Mouse (Mus musculus): Measurements from ENCODE around the gene Aars2. TPM values are rescaled to one million over a fixed set of nuclear protein-coding genes. Genes with fewer than 3 reads are reported as not detected.
A peak's percentile ranks its signal among the peaks of the same experiment; 100 is the strongest.

The Aars2 gene
- total RNA-seq, 2 experiments from 2014 or later = 17.6 to 22.6 TPM

DNA sequence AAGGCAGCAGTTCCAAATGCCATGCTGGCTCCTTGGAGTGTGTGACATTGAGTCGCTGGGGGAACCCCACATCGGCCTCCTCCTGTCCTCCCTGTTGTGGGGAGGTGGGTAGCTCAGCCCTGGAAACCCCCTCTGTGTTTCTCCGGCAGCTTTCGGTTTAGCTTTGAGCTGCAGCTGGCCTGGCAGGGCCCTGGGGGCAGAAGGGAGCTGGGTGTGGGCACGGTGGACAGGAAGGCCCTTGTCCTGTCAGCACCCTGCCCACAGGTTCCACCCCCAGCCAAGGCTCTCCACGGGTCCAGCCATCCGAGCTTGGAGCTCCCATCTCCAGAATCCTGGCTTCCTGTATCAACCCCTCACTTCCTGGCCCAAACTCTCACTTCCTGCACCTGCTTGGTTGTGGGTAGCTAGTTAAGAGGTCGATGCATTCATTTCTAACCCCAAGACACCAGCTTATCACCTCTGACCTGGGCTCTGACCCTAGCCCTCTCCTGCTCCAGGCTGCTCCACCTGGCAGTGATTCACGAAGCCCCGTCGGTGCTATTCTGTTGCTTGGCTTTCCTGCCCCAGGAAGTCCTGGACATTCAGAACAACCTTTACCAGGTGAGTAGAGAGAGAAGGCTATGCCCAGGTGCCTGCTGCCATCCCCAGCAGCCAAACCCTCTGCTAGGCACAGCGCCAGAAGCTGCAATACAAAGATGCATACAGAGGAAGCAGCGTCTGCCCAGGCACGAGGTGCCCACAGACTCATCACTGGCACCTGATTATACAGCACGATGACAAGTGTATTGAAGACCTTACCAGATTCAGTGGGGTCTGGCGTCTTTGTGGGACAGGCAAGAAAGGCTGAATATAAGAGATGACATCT is 51.6 kb downstream of the Aars2 start:
- no peak for DNase-seq

DNA sequence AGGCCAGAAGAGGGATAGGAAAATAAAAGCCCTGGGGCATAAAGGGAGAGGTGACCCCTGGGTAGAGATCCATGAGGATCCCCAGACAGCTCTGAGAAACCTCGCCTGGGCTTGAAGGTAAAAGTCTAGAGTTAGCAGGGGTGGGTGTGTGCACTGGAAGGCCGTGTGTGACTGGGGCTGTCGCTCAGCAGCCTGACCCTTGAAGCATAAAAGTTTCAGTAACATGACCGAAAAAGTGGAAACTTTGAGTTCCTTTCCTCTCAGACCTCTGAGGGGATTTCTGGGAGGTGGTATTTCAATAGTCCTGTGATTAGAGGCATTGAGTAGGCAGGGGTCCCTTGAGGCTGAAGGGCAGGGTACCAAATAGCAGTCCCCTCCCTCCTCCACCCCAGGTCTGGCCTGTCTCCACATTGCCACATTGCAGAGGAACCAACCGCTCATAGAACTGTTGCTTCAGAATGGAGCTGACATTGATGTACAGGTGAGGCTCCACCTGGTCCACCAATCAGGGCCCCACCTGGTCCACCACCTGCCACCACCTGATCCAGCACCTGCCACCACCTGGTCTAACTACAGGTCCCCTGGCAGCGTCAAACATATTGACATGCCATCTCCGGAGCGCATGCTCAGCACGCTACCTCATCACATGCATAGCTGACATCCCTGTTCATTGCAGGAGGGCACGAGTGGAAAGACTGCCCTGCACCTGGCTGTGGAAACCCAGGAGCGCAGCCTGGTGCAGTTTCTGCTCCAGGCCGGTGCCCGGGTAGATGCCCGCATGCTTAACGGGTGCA is 53.3 kb downstream of the Aars2 start:
- no peak for DNase-seq

DNA sequence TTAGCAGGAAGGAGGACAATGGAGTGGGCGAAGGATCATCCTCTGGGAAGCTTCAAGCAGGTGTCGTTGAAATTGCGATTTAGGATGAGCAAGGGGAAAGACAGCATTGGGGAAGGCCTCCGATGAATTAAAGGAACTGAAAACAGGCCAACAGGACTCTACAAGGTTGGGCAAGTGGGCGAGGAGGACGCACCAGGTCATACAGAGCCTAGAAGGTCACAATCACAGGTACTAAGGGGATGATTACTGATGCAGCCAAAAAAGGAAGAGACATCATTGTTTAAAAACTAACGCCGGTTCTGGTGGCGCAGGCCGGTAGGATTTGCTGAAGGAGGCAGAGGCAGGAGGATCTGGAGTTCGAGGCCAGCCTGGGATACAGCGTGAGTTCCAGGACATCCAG is 56.6 kb downstream of the Aars2 start:
- no peak for DNase-seq

DNA sequence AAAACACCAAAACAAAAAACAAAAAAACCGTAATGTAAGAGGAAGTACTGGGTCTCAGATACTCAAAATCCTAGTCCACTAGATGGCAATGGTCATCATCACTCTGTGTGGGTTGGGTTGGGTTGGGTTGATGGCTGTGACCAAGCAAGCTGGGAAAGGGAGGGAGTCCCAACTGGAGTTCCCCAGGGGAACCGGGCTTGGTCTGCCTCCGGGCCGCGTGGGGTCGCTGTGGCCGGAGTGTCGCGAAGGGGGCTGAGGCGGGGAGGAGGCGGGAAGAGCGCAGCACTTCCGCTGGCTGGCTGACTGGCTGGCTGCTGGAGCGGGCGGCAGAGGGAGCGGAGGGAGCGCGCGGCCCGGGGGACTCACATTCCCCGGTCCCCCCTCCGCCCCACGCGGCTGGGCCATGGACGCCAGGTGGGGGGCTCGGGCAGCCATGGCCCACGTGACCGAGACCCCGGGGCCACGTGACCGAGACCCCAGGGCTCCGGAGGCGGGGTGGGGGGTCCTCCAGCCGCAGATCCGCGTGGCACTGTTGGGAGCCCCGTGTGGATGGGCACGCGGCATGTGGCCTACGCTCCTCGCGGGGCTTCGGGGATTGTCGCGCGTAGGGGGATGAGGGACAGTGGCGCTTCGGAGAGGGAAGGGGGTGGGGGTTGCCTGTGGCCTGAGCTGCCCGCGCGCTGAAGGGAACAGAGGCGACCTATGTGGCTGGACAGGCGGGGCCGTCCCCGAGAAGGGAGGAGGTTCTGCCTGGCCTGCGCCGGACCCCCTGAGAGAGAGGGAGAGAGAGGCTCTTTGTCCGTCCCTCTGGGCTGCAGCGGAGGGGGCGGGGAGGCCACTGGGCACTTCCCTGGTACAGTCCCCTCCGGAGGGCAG is 57.3 kb downstream of the Aars2 start, which contains the start of gene Slc35b2:
TSS of gene Slc35b2 (plus strand) at position 220 of the 876 bp plus-strand sequence.
- DNase-seq = peak; percentile 98

DNA sequence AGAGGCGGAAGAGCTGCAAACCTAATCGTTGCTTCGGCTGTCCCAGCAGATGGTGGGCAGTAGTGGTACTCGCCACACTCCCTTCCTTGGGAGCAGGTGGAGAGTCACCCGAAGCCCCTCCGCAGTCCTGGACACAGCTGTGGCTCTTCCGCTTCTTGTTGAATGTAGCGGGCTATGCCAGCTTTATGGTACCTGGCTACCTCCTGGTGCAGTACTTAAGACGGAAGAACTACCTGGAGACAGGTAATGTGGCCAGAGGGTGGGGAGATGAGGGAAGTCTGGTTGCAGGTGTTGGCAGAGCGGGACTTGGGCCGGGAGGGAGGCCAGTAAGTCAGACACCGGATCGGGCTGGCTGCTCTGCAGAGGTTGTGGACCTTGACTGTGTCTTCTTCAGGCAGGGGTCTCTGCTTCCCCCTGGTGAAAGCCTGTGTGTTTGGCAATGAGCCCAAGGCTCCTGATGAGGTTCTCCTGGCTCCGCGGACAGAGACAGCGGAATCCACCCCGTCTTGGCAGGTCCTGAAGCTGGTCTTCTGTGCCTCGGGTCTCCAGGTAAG is 58.0 kb downstream of the Aars2 start:
- no peak for DNase-seq

DNA sequence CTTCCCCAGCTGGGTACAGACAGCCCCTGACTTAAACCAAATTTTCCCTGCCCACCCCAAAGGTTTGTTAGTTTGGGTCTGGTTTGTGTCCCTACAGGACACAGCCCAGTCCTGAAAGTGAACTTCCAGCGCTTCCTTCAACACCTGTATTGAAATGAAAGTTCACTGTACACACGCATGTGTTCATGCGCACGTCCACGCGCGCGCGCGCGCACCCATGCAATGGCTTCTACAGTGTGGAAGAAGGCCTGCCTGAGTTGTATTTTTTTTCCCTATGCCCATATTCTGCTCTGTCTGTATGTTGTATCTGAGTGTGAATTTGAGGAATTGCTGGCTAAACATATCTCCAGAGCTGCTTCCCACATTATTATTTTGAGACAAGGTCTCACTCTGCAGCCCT is 58.5 kb downstream of the Aars2 start:
- DNase-seq = no peak

DNA sequence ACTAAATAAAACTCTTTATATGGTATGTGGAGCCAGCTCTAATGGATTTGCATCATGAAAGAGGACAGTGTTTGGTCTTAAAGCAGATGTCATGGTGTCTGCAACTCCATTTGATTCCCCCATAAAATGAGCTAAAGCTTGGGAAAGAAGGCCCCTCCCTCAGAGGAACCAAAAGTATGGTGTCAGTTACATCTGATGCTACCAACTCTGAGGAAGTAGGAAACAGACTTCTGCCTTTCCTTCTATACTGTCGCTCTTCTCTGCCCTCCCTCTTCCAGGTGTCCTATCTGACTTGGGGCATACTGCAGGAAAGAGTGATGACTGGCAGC is 59.4 kb downstream of the Aars2 start:
- DNase-seq = no peak

DNA sequence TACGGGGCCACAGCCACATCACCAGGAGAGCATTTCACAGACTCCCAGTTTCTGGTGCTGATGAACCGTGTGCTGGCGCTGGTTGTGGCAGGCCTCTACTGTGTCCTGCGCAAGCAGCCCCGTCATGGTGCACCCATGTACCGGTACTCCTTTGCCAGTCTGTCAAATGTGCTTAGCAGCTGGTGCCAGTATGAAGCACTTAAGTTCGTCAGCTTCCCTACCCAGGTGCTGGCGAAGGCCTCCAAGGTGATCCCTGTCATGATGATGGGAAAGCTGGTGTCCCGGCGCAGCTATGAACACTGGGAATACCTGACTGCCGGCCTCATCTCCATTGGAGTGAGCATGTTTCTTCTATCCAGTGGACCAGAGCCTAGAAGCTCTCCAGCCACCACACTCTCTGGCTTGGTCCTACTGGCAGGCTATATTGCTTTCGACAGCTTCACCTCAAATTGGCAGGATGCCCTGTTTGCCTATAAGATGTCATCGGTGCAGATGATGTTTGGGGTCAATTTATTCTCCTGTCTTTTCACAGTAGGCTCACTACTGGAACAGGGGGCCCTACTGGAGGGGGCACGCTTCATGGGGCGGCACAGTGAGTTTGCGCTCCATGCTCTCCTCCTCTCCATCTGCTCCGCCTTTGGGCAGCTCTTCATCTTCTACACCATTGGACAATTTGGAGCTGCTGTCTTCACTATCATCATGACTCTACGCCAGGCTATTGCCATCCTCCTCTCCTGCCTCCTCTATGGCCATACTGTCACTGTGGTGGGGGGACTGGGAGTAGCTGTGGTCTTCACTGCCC is 59.9 kb downstream of the Aars2 start:
- DNase-seq = no peak

DNA sequence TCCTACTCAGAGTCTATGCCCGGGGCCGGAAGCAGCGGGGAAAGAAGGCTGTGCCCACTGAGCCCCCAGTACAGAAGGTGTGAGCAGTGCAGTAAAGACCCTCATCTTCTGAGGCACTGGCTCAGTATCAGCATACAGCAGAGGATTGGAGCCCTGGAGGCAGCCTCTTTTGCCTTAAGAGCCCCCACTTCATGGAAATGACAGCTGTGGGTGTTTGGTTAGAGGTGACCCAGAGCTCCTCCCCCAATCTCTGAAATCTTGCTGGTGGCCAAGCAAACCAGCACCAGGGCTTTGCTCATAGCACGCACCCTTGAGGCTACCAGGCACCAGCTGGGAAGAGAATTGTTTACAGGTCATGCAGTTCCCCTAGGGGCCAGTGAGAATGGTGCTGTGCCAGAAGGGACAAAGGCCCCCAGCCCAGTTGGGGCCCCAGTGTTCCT is 60.5 kb downstream of the Aars2 start:
- DNase-seq = peak; percentile 68

DNA sequence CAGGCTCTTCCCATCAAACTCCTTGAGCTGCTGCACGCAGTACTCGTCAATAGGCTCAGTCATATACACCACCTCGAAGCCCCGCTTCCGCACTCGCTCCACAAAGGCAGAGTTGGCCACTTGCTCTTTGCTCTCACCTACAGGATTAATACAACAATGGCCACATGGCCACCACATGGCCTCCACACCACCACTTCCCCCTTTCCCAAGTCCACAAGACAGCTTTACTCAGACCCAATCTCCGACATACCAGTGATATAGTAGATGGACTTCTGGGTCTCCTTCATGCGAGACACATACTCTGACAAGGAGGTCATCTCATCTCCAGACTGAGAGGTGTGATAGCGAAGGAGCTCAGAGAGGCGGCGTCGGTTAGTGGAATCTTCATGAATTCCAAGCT is 62.3 kb downstream of the Aars2 start:
- no peak for DNase-seq

DNA sequence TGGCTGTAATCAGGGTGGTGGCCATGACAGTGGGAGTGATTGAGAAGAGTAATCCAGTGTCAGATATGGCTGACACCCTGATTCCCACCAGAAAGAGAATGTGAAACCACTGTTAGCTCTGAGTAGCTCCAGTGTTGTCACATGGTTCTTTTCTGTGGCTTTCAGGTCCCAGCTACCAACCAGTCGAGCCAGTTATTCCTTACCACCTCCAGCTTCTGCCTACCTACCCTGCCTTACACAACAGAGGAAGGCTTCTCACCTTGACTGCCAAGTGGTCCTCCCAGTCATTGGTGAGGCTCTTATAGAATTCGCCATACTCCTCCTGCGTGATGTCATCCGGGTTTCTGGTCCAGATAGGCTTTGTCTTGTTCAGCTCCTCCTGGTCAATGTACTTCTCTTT is 63.4 kb downstream of the Aars2 start:
- DNase-seq = no peak

Other genes starting within 250 kb of the Aars2 start
- 10 to 100 TPM; 40.0 to 40.9 TPM for gene Cdc5l, start 73.1 kb upstream of the Aars2 start, total RNA-seq (2021)
- gene Spats1, start 31.4 kb upstream of the Aars2 start, total RNA-seq (2021) = under 1 TPM in 1 of 2 experiments, not detected in 1; 0.48 TPM
- not detected for gene Tcte1, start 16.6 kb downstream of the Aars2 start, total RNA-seq (2021)
- gene Tmem151b, start 42.8 kb downstream of the Aars2 start, total RNA-seq (2021) = 1 to 10 TPM; 1.2 to 3.1 TPM
- gene Nfkbie, start 48.9 kb downstream of the Aars2 start, total RNA-seq (2021) = 1 to 10 TPM; 4.4 to 6.2 TPM
- gene Slc35b2, start 57.0 kb downstream of the Aars2 start, total RNA-seq (2021) = 10 to 100 TPM; 65.9 TPM
- 1,000 to 10,000 TPM; 1,111 to 1,198 TPM for gene Hsp90ab1, start 66.4 kb downstream of the Aars2 start, total RNA-seq (2021)
- gene Slc29a1, start 92.8 kb downstream of the Aars2 start, total RNA-seq (2021) = 100 to 1,000 TPM; 130 to 145 TPM
- gene Mymx, start 95.3 kb downstream of the Aars2 start, total RNA-seq (2021) = 1 to 10 TPM in 1 of 2 experiments, under 1 TPM in 1; 0.57 to 1.9 TPM
- under 1 TPM in 1 of 2 experiments, not detected in 1; 0.63 TPM for gene Capn11, start 152.5 kb downstream of the Aars2 start, total RNA-seq (2021)
- gene Mrpl14, start 179.5 kb downstream of the Aars2 start, total RNA-seq (2021) = 100 to 1,000 TPM; 131 to 137 TPM
- gene Tmem63b, start 180.1 kb downstream of the Aars2 start, total RNA-seq (2021) = 10 to 100 TPM; 44.9 to 56.8 TPM
- not detected for gene 1600014C23Rik, start 227.0 kb downstream of the Aars2 start, total RNA-seq (2021)